In genomic region chr13:104108651-104109287, GRCm38 (mm10) we compare ENCODE assay signal across 7 mouse cellular contexts. TPM values are rescaled to one million over a fixed set of nuclear protein-coding genes. Genes with fewer than 3 reads are reported as not detected.
DNase-seq lines count a peak whose midpoint lies in the region; ATAC-seq and TF ChIP-seq lines count a peak whose summit lies in the region.

No protein-coding gene starts in this region.

- DNase-seq in urinary bladder, postnatal 25 days (ENCODE audit: low spot score): peak; percentile 23
- no peak for DNase-seq in urinary bladder, adult 18-20 months (ENCODE audit: low spot score in 2 of 2)
- DNase-seq in liver, embryonic 13.5 days: peak; percentile 6
- no peak for DNase-seq in spleen, postnatal 14 days (ENCODE audit: low spot score in 2 of 2)

- peak overlapping the region; percentile 86 for H3K4me2 ChIP-seq in heart, embryonic 14.5 days (ENCODE audit: low read length)
- H3K4me2 ChIP-seq in liver, embryonic 13.5 days: peak overlapping the region; percentile 87
- H3K4me2 ChIP-seq in neural tube, embryonic 12.5 days (replicated peaks): peak overlapping the region; percentile 96

- H3K4me1 ChIP-seq in cortical plate, adult 2 months (ENCODE audit: control insufficient read depth, insufficient read depth, low read length): peaks cover 3% of the 10 kb centered on the region; the same call in 1 of the 2 replicates
- H3K4me1 ChIP-seq in heart, embryonic 14.5 days (ENCODE audit: control insufficient read depth in 2 of 2, insufficient read depth in 2 of 2, low read length in 2 of 2): peaks cover 2 to 4% of the 10 kb centered on the region in 2 experiments; a peak in 2 of 4 replicates
- H3K4me1 ChIP-seq in liver, embryonic 13.5 days (replicated peaks): peaks cover 20% of the 10 kb centered on the region
- H3K4me1 ChIP-seq in neural tube, embryonic 12.5 days: peaks cover 8% of the 10 kb centered on the region; the same call in 1 of the 2 replicates

- peak overlapping the region; percentile 76 for H3K9ac ChIP-seq in heart, embryonic 14.5 days (ENCODE audit: low read length)
- peak overlapping the region; percentile 67 for H3K9ac ChIP-seq in liver, embryonic 13.5 days
- H3K9ac ChIP-seq in neural tube, embryonic 12.5 days: peak overlapping the region; percentile 72

- H3K27me3 ChIP-seq in heart, embryonic 14.5 days (ENCODE audit: control insufficient read depth, insufficient read depth, low read length): 0 out of 2 replicates have a peak, but pooled peaks cover 4% of the 10 kb centered on the region
- peaks cover 26% of the 10 kb centered on the region for H3K27me3 ChIP-seq in liver, embryonic 13.5 days
- no peaks in the 10 kb centered on the region for H3K27me3 ChIP-seq in neural tube, embryonic 12.5 days (replicated peaks)

- no peak for TF ChIP-seq CTCF in cortical plate, adult 2 months (IDR thresholded peaks at IDR 0.05; ENCODE audit: extremely low read depth, insufficient read depth, low read length)

- H3K4me3 ChIP-seq in cortical plate, adult 2 months (ENCODE audit: insufficient read depth, low read length): peak overlapping the region; percentile 98
- H3K4me3 ChIP-seq in heart, embryonic 14.5 days (ENCODE audit: control insufficient read depth in 1 of 2, insufficient read depth in 1 of 2, low read depth in 1 of 2, low read length in 2 of 2): peak overlapping the region; percentile 75 to 76
- H3K4me3 ChIP-seq in liver, embryonic 13.5 days (replicated peaks): peak overlapping the region; percentile 65
- H3K4me3 ChIP-seq in neural tube, embryonic 12.5 days: peak overlapping the region; percentile 67

- H3K36me3 ChIP-seq in heart, embryonic 14.5 days (ENCODE audit: control insufficient read depth, insufficient read depth, low read length): no peaks in the 10 kb centered on the region
- H3K36me3 ChIP-seq in liver, embryonic 13.5 days: 0 out of 2 replicates have a peak, but pooled peaks cover under 1% of the 10 kb centered on the region
- peaks cover under 1% of the 10 kb centered on the region; the same call in 1 of the 2 replicates for H3K36me3 ChIP-seq in neural tube, embryonic 12.5 days

- ATAC-seq in heart, embryonic 14.5 days (ENCODE audit: insufficient number of reproducible peaks, insufficient read depth, low FRiP score, low read depth): peak; percentile 2; the same call in 1 of the 2 replicates
- peak; percentile 25 for ATAC-seq in liver, embryonic 13.5 days (ENCODE audit: low read depth)
- peak; percentile 22 for ATAC-seq in neural tube, embryonic 12.5 days (ENCODE audit: low FRiP score, low read depth)

- no peak for TF ChIP-seq POLR2A in cortical plate, adult 2 months (IDR thresholded peaks at IDR 0.05; ENCODE audit: extremely low read depth, insufficient read depth, low read length)

- 1% methylated on average over 24 of the region's 24 CpGs for WGBS in heart, embryonic 14.5 days
- 1% methylated on average over 24 of the region's 24 CpGs for WGBS in liver, embryonic 13.5 days (ENCODE audit: insufficient replicate concordance)
- 2% methylated on average over 24 of the region's 24 CpGs for WGBS in neural tube, embryonic 12.5 days

- H3K9me3 ChIP-seq in heart, embryonic 14.5 days (ENCODE audit: control insufficient read depth, low read length): peaks cover 6% of the 10 kb centered on the region; the same call in 1 of the 2 replicates
- no peaks in the 10 kb centered on the region for H3K9me3 ChIP-seq in liver, embryonic 13.5 days (replicated peaks)
- H3K9me3 ChIP-seq in neural tube, embryonic 12.5 days: peaks cover 4% of the 10 kb centered on the region; the same call in 1 of the 2 replicates

- peak overlapping the region; percentile 94 for H3K27ac ChIP-seq in cortical plate, adult 2 months (ENCODE audit: insufficient read depth, low read length)
- peak overlapping the region; percentile 42 to 63; a peak in 3 of 4 replicates for H3K27ac ChIP-seq in heart, embryonic 14.5 days (replicated peaks in 1 of 2; ENCODE audit: control insufficient read depth in 1 of 2, insufficient read depth in 1 of 2, low read depth in 2 of 2, low read length in 2 of 2)
- H3K27ac ChIP-seq in liver, embryonic 13.5 days: no peak overlapping the region; the same call in 1 of the 2 replicates
- no peak overlapping the region for H3K27ac ChIP-seq in neural tube, embryonic 12.5 days

RNA-seq across cellular contexts. Expression of gene Nln, which starts 0.6 kb away (rescaled TPM):
- 19.9 and 21.2 TPM in 2 replicates for polyA plus RNA-seq in cortical plate, adult 2 months (2012; rRNA removed)
- 25.0 and 25.6 TPM in 2 replicates for polyA plus RNA-seq in heart, embryonic 14.5 days (2014; fragmentation: Nextera tagmentation; extraction: Ambion mirVana)
- 9.1 and 12.1 TPM in 2 replicates for polyA plus RNA-seq in liver, embryonic 13.5 days (2015; fragmentation: Nextera tagmentation; extraction: Ambion mirVana)
- polyA plus RNA-seq in neural tube, embryonic 12.5 days (2016; fragmentation: Nextera tagmentation; extraction: Ambion mirVana): 23.8 and 26.0 TPM in 2 replicates

RNA-seq across cellular contexts. Expression of gene Sgtb, which starts 0.8 kb away (rescaled TPM):
- 96.1 and 99.2 TPM in 2 replicates for polyA plus RNA-seq in cortical plate, adult 2 months (2012; rRNA removed)
- 2.2 and 2.9 TPM in 2 replicates for polyA plus RNA-seq in heart, embryonic 14.5 days (2014; fragmentation: Nextera tagmentation; extraction: Ambion mirVana)
- polyA plus RNA-seq in liver, embryonic 13.5 days (2015; fragmentation: Nextera tagmentation; extraction: Ambion mirVana): 0.62 and 0.74 TPM in 2 replicates
- 26.4 and 28.1 TPM in 2 replicates for polyA plus RNA-seq in neural tube, embryonic 12.5 days (2016; fragmentation: Nextera tagmentation; extraction: Ambion mirVana)

Comparison
In these comparisons a context has a peak if more than half of its experiments do, and no peak if none do; other contexts are left out.
1. DNase-seq: peak in urinary bladder, postnatal 25 days (single experiment) and liver, embryonic 13.5 days (single experiment); none in urinary bladder, adult 18-20 months (0 of 2) and spleen, postnatal 14 days (0 of 2).
2. H3K27ac ChIP-seq: peak in cortical plate, adult 2 months (single experiment) and heart, embryonic 14.5 days (2 of 2); none in liver, embryonic 13.5 days (single experiment) and neural tube, embryonic 12.5 days (single experiment).
3. Peak in every context shown above with its lines, with median percentiles within 50 percentile points of each other: H3K4me3 ChIP-seq, ATAC-seq, H3K4me2 ChIP-seq and H3K9ac ChIP-seq.